ENCODE assay signal across 8 mouse cellular contexts in genomic region chr8:12915187-12916006, GRCm38 (mm10). TPM values are rescaled to one million over a fixed set of nuclear protein-coding genes. Genes with fewer than 3 reads are reported as not detected.
A peak's percentile ranks its signal among the peaks of the same experiment; 100 is the strongest.
DNase-seq lines count a peak whose midpoint lies in the region; ATAC-seq lines count a peak whose summit lies in the region.

No protein-coding gene starts in this region.

- peaks cover 52% of the 10 kb centered on the region for H3K4me1 ChIP-seq in hindbrain, embryonic 10.5 days (replicated peaks)
- H3K4me1 ChIP-seq in limb, embryonic 13.5 days, result peaks cover 25% of the 10 kb centered on the region

- H3K4me3 ChIP-seq in hindbrain, embryonic 10.5 days, result peak overlapping the region; percentile 64
- H3K4me3 ChIP-seq in limb, embryonic 13.5 days, result peak overlapping the region; percentile 62

- H3K36me3 ChIP-seq in hindbrain, embryonic 10.5 days, result peaks cover 19% of the 10 kb centered on the region
- H3K36me3 ChIP-seq in limb, embryonic 13.5 days, result no peaks in the 10 kb centered on the region

- no peaks in the 10 kb centered on the region for H3K27me3 ChIP-seq in hindbrain, embryonic 10.5 days (ENCODE audit: insufficient read depth, poor library complexity, severe bottlenecking)
- H3K27me3 ChIP-seq in limb, embryonic 13.5 days, result no peaks in the 10 kb centered on the region

- peak; percentile 31 to 67 for DNase-seq in left cerebral cortex, adult 18-20 months (ENCODE audit: low spot score in 2 of 2)
- DNase-seq in left cerebral cortex, adult 11 months (ENCODE audit: low spot score), result no peak
- DNase-seq in cerebellum, postnatal 25 days, result peak; percentile 74 to 82
- DNase-seq in hindbrain, embryonic 10.5 days (ENCODE audit: low spot score), result peak; percentile 66
- DNase-seq in right cerebral cortex, adult 18-20 months, result peak; percentile 62
- no peak for DNase-seq in gastrocnemius, postnatal 14 days
- no peak for DNase-seq in MN1 (ENCODE audit: low spot score)

- no peaks in the 10 kb centered on the region for H3K9me3 ChIP-seq in hindbrain, embryonic 10.5 days
- no peaks in the 10 kb centered on the region for H3K9me3 ChIP-seq in limb, embryonic 13.5 days

- peak; percentile 78 for ATAC-seq in limb, embryonic 13.5 days (ENCODE audit: low FRiP score, low read depth)

- 19% methylated on average over 42 of the region's 42 CpGs for WGBS in hindbrain, embryonic 10.5 days
- 17% methylated on average over 40 of the region's 42 CpGs for WGBS in limb, embryonic 13.5 days

- peak overlapping the region; percentile 72 for H3K9ac ChIP-seq in limb, embryonic 13.5 days

- H3K4me2 ChIP-seq in limb, embryonic 13.5 days (replicated peaks), result peak overlapping the region; percentile 97

- intact Hi-C loops in gastrocnemius, postnatal 14 days (cut with DNase I; ENCODE audit: low total_unique reads), result no loop called here

- peak overlapping the region; percentile 83 for H3K27ac ChIP-seq in hindbrain, embryonic 10.5 days
- H3K27ac ChIP-seq in limb, embryonic 13.5 days, result no peak overlapping the region

RNA-seq across cellular contexts. Expression of gene Mcf2l, which starts 41.8 kb away (rescaled TPM):
- total RNA-seq in left cerebral cortex, adult 18-20 months (2021), result 100 to 1,000 TPM; 239 to 243 TPM
- polyA plus RNA-seq in hindbrain, embryonic 10.5 days (2016; fragmentation: Nextera tagmentation; extraction: Ambion mirVana), result 31.5 and 46.4 TPM in 2 replicates
- 11.0 and 13.1 TPM in 2 replicates for polyA plus RNA-seq in limb, embryonic 13.5 days (2015; fragmentation: Nextera tagmentation; extraction: Ambion mirVana)
- 10 to 100 TPM; 23.7 to 57.8 TPM for total RNA-seq in gastrocnemius, postnatal 14 days (2021)

Comparison
In these comparisons a context has a peak if more than half of its experiments do, and no peak if none do; other contexts are left out.
1. DNase-seq: peak in left cerebral cortex, adult 18-20 months (2 of 2), cerebellum, postnatal 25 days (2 of 2), hindbrain, embryonic 10.5 days (single experiment) and right cerebral cortex, adult 18-20 months (single experiment); none in left cerebral cortex, adult 11 months (single experiment), gastrocnemius, postnatal 14 days (single experiment) and MN1 (single experiment).
2. RNA of gene Mcf2l, which starts 41.8 kb away (total RNA-seq): 239 to 243 TPM in left cerebral cortex, adult 18-20 months; 23.7 to 57.8 TPM in gastrocnemius, postnatal 14 days; every median in the first group is over 4 times any median in the second.